Mouse (Mus musculus): Measurements from ENCODE around the gene Paxx. TPM values are rescaled to one million over a fixed set of nuclear protein-coding genes. Genes with fewer than 3 reads are reported as not detected.
A peak's percentile ranks its signal among the peaks of the same experiment; 100 is the strongest.

Paxx gene
- polyA plus RNA-seq, 1 experiment = 34.3 TPM

DNA sequence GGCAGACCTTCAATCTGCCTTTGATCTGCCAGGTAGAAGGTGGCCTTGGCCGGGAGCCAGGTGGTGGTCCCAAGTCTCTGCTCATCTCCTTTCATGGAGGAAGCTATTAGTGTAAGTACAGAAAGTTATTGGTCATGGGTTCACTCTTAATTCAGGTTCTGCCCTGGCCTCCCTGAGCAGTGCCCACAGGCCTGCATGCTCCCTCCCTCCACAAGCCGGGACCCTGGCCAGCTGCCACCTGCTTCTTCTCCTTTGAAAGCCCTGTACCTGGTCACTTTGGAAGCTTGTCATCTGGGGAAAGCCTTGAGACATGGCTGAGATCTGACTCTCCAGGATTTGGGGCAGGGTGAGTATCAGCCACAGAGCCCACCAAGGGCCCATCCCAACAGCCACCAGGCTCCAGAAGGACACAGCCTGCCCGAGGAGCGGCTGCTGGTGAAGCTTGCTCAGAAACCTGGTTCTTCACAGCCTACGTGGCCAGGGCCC, 32.6 kb upstream of the Paxx start, which contains the start of gene Lcn12:
Lcn12 (minus strand) TSS at position 436 of the 486 bp plus-strand sequence.
- no peaks in the 10 kb centered on the region for H3K27me3 ChIP-seq (ENCODE audit: control insufficient read depth, insufficient read depth, low read length)
- H3K4me3 ChIP-seq (ENCODE audit: control insufficient read depth, low read depth, low read length) = no peak within 1 kb of the TSS
- TF ChIP-seq CTCF (IDR thresholded peaks at IDR 0.05; ENCODE audit: control insufficient read depth, insufficient read depth, insufficient replicate concordance, low read depth, low read length) (no peak), POLR2A (IDR thresholded peaks at IDR 0.05; ENCODE audit: control insufficient read depth, low read depth, low read length) (no peak)
- no peak within 1 kb of the TSS for H3K27ac ChIP-seq (ENCODE audit: control insufficient read depth, insufficient read depth, low read depth, low read length)
- no peaks in the 10 kb centered on the region for H3K4me1 ChIP-seq (ENCODE audit: control insufficient read depth, insufficient read depth, low read length)
- H3K36me3 ChIP-seq (ENCODE audit: control insufficient read depth, insufficient read depth, low read length) = no peaks in the 10 kb centered on the region

DNA sequence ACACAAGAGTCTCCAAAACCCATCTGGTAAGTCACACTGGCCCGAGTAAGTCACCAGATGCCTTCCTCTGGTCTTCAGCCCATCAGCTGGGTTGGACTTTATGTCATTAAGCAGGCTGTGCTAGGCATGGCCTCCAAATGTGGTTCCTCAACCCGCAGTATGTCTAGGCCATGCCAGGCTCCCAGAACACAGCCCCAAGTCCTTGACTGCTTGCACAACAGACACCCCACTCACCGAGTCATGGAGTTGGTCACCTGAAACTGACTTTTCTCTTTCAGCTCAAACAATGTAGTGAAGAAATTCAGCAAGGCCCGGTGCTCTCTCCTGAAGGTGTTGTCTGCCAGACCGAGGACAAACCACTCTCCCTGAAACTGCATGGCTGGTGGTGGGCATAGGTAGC, 32.1 kb upstream of the Paxx start:
- no peaks in the 10 kb centered on the region for H3K36me3 ChIP-seq (ENCODE audit: control insufficient read depth, insufficient read depth, low read length)
- H3K4me1 ChIP-seq (ENCODE audit: control insufficient read depth, insufficient read depth, low read length) = no peaks in the 10 kb centered on the region
- H3K27ac ChIP-seq (ENCODE audit: control insufficient read depth, insufficient read depth, low read depth, low read length) = no peak overlapping the region
- H3K4me3 ChIP-seq (ENCODE audit: control insufficient read depth, low read depth, low read length) = no peak overlapping the region
- TF ChIP-seq CTCF (IDR thresholded peaks at IDR 0.05; ENCODE audit: control insufficient read depth, insufficient read depth, insufficient replicate concordance, low read depth, low read length) = no peak
- TF ChIP-seq POLR2A (IDR thresholded peaks at IDR 0.05; ENCODE audit: control insufficient read depth, low read depth, low read length) = no peak
- no peaks in the 10 kb centered on the region for H3K27me3 ChIP-seq (ENCODE audit: control insufficient read depth, insufficient read depth, low read length)

DNA sequence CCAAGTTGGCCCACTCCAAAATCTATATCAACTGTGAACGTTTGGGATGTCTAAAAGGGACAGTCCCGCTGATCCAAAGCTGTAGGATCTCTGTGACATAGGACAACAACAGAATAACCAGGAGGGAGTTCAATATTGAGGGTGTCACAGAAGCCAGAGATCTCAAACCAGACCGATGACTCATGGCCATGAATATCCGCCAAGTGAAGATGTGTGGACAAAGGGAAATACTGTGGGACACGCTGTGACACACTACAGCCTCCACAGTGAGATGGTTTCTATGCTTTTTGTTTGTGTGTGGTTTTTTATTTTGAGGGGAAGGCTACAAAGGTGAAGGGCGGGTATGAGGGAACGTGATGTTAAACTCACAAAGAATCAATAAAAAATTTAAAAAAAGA, 27.8 kb upstream of the Paxx start:
- Histone ChIP-seq H3K4me3 (ENCODE audit: control insufficient read depth, low read depth, low read length) (no peak overlapping the region), H3K36me3 (ENCODE audit: control insufficient read depth, insufficient read depth, low read length) (no peaks in the 10 kb centered on the region), H3K27ac (ENCODE audit: control insufficient read depth, insufficient read depth, low read depth, low read length) (no peak overlapping the region), H3K4me1 (ENCODE audit: control insufficient read depth, insufficient read depth, low read length) (no peaks in the 10 kb centered on the region), H3K27me3 (ENCODE audit: control insufficient read depth, insufficient read depth, low read length) (no peaks in the 10 kb centered on the region)
- TF ChIP-seq POLR2A (IDR thresholded peaks at IDR 0.05; ENCODE audit: control insufficient read depth, low read depth, low read length) (no peak), CTCF (IDR thresholded peaks at IDR 0.05; ENCODE audit: control insufficient read depth, insufficient read depth, insufficient replicate concordance, low read depth, low read length) (no peak)

DNA sequence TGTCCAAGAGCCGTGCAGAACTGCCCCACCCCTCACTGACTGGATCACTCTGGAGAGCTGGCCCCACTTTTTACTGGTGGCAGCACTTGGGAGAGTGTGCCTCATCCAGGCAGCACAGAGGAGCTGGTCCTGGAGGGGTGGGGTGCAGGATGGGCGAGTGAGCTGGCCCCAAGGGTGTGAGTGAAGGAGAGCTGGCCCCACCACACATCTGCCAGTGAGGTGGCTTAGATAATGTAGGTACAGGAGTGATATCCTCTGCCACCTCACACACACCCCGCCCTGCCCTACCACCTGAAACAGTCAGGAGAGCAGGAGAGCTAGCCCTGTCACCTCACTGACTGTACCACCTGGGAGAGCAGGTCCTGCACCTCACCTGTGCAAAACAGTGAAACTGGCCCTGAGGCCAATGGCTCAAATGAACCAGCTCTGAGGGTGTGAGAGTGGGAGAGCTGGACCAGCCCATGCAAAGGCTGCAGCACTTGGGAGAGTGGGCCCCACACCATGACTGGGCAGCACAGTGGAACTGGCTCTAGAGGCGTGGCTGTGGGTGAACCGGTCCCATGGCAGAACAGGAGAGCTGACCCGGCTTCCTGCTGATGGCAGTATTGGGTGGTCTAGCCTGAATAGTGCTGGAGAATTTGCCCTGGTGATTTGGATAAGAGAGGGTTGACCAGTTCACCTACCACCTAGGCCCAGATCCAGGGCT, 27.2 kb upstream of the Paxx start:
- Histone ChIP-seq H3K27me3 (ENCODE audit: control insufficient read depth, insufficient read depth, low read length) (no peaks in the 10 kb centered on the region), H3K36me3 (ENCODE audit: control insufficient read depth, insufficient read depth, low read length) (no peaks in the 10 kb centered on the region), H3K4me1 (ENCODE audit: control insufficient read depth, insufficient read depth, low read length) (no peaks in the 10 kb centered on the region), H3K4me3 (ENCODE audit: control insufficient read depth, low read depth, low read length) (no peak overlapping the region), H3K27ac (ENCODE audit: control insufficient read depth, insufficient read depth, low read depth, low read length) (no peak overlapping the region)
- no peak for TF ChIP-seq CTCF (IDR thresholded peaks at IDR 0.05; ENCODE audit: control insufficient read depth, insufficient read depth, insufficient replicate concordance, low read depth, low read length)
- TF ChIP-seq POLR2A (IDR thresholded peaks at IDR 0.05; ENCODE audit: control insufficient read depth, low read depth, low read length) = no peak

DNA sequence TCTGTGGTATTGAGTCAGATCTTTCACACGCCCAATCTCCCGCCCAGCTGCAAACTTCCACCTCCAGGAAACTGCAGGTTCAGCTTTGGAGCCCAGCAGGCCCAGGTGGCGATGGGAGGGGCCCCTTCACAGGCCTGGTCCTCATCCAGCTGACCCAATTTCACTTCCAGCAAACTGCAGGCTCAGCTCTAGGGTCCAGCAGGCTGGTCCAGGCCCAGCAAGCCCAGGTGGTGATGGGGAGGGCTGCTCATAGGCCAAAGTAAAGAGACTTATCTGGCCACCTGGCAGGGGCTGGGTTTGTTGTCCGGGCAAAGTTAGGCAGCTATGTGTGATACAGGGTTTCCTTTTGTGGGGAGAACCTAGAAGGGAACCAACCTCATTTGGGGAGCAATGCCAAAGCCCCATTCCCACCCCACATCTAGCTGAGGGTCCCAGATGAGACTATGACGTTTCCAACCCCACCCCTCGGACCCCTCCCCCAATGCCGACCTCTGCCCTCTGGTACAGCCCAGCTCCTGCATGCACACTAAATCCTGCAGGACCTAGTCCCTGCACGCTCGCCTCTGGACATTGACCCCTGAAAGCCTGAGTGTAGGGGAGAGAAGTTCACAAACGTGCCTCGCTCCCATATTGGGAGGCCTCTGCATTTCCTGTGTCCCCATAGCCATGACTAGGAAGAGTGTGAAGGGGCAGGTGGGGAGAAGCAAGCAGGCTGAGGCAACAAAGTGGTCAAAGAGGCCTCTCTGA, 24.2 kb upstream of the Paxx start:
- TF ChIP-seq POLR2A (IDR thresholded peaks at IDR 0.05; ENCODE audit: control insufficient read depth, low read depth, low read length) = no peak
- no peak for TF ChIP-seq CTCF (IDR thresholded peaks at IDR 0.05; ENCODE audit: control insufficient read depth, insufficient read depth, insufficient replicate concordance, low read depth, low read length)
- H3K36me3 ChIP-seq (ENCODE audit: control insufficient read depth, insufficient read depth, low read length) = no peaks in the 10 kb centered on the region
- H3K4me3 ChIP-seq (ENCODE audit: control insufficient read depth, low read depth, low read length) = no peak overlapping the region
- no peak overlapping the region for H3K27ac ChIP-seq (ENCODE audit: control insufficient read depth, insufficient read depth, low read depth, low read length)
- no peaks in the 10 kb centered on the region for H3K27me3 ChIP-seq (ENCODE audit: control insufficient read depth, insufficient read depth, low read length)
- no peaks in the 10 kb centered on the region for H3K4me1 ChIP-seq (ENCODE audit: control insufficient read depth, insufficient read depth, low read length)

DNA sequence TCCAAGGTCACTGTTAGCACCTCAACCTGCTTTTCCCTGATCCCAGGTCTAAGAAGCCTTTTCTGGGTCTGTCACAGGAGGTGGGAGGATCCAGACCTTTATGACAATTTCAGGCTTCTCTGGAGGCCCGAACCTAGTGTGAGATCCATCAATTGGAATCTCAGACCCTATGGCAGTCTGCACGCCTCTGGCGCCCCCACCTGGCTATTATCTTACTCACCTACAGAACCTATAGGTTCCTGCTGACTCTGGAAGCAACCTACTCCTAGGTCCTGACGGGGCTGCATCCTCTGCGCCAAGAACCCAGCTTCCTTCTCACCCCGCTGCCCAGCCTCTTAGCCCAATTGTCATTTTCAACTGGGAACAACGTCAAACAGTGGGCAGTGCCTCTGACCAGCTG, 22.1 kb upstream of the Paxx start:
- Histone ChIP-seq H3K36me3 (ENCODE audit: control insufficient read depth, insufficient read depth, low read length) (no peaks in the 10 kb centered on the region), H3K27me3 (ENCODE audit: control insufficient read depth, insufficient read depth, low read length) (no peaks in the 10 kb centered on the region), H3K27ac (ENCODE audit: control insufficient read depth, insufficient read depth, low read depth, low read length) (no peak overlapping the region), H3K4me1 (ENCODE audit: control insufficient read depth, insufficient read depth, low read length) (no peaks in the 10 kb centered on the region), H3K4me3 (ENCODE audit: control insufficient read depth, low read depth, low read length) (no peak overlapping the region)
- TF ChIP-seq POLR2A (IDR thresholded peaks at IDR 0.05; ENCODE audit: control insufficient read depth, low read depth, low read length) = no peak
- TF ChIP-seq CTCF (IDR thresholded peaks at IDR 0.05; ENCODE audit: control insufficient read depth, insufficient read depth, insufficient replicate concordance, low read depth, low read length) = 0 out of 2 replicates have a peak, but pooled peaks have one; percentile 34

DNA sequence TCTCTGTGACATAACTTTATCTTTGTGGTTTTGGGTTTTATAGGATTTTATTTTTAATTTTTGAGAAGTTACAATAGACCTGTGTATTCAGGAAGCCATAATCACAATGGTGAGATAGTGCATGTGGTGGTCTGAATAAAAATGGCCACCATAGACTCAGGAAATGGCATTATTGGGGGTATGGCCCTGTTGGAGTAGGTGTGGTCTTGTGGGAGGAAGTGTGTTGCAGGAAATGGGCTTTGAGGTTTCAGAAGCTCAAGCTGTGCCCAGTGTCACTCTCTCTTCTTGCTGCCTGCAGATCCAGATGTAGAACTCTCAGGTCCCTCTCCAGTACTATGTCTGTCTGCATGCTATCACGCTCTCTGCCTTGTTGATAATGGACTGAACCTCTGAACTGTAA, 19.6 kb upstream of the Paxx start:
- Histone ChIP-seq H3K36me3 (ENCODE audit: control insufficient read depth, insufficient read depth, low read length) (no peaks in the 10 kb centered on the region), H3K4me1 (ENCODE audit: control insufficient read depth, insufficient read depth, low read length) (0 out of 2 replicates have a peak, but pooled peaks cover 3% of the 10 kb centered on the region), H3K27ac (ENCODE audit: control insufficient read depth, insufficient read depth, low read depth, low read length) (no peak overlapping the region; the same call in 1 of the 2 replicates), H3K27me3 (ENCODE audit: control insufficient read depth, insufficient read depth, low read length) (no peaks in the 10 kb centered on the region), H3K4me3 (ENCODE audit: control insufficient read depth, low read depth, low read length) (no peak overlapping the region)
- TF ChIP-seq POLR2A (IDR thresholded peaks at IDR 0.05; ENCODE audit: control insufficient read depth, low read depth, low read length) = no peak
- no peak for TF ChIP-seq CTCF (IDR thresholded peaks at IDR 0.05; ENCODE audit: control insufficient read depth, insufficient read depth, insufficient replicate concordance, low read depth, low read length)

Measured in testis, adult 2 months (tissue).